Mouse (Mus musculus) activated CD4-positive, CD25-positive, alpha-beta regulatory T cell (primary cell): ENCODE data around the gene Dact2. TPM values are rescaled to one million over a fixed set of nuclear protein-coding genes. Genes with fewer than 3 reads are reported as not detected.

ENCODE experiments used
- polyA plus RNA-seq, 2 experiments: library from polyadenylated mRNA; unstranded; fragments of 100-300 nt; shearing (Covaris generic); gene quantifications; one replicate each; pipeline ENCODE4 v1.2.1; 2017

The Dact2 gene
- polyA plus RNA-seq: under 1 TPM; 0.09 to 0.19 TPM

GRCm38 (mm10) chr17:14204061-14204460, at the start of gene Dact2:
Gene Dact2 (minus strand): TSS chr17:14204304.

Other genes starting within 250 kb of the Dact2 start
- gene Gm7356, start 200.6 kb downstream of the Dact2 start, polyA plus RNA-seq: not detected
- gene Gm7358, start 144.8 kb downstream of the Dact2 start, polyA plus RNA-seq: not detected
- 1 to 10 TPM in 1 of 2 experiments, not detected in 1; 1.4 TPM for gene Smoc2, start 75.2 kb upstream of the Dact2 start, polyA plus RNA-seq